Mouse (Mus musculus) left cerebral cortex, adult 8-10 months (tissue): ENCODE measurements at regions not wholly inside any gene's neighbourhood (a gene's known extent, or its start where the extent isn't known, plus 50 kb on each side); places are given as distances from the start of the nearest gene placed in this dataset.

Experiments
- DNase-seq, 2 experiments: peaks; one replicate each; pipeline ENCODE4 v3.0.0; 2022; ENCODE audit warnings: low spot score in 2 of 2

DNA sequence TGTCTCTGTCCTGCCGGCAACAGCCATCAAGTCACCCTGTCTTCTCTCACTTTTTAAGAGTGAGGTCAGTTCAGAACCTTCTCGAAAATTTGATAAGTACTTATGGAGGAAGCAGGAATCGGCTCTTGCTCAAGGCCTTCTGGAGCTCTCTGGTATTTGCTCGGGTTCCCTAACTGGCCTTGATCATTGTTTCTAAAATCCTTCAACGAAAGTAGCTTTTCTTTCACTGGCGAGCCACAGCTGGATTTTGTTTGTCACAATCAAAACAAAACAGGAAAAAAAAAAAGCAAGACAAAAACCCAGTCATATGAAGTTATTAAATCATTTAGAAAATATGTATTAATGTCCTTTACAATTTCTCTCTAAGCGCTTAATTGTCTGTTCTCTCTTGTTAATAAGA lies 156.6 kb upstream of the Tex13c2 start:
- DNase-seq, result no peak

DNA sequence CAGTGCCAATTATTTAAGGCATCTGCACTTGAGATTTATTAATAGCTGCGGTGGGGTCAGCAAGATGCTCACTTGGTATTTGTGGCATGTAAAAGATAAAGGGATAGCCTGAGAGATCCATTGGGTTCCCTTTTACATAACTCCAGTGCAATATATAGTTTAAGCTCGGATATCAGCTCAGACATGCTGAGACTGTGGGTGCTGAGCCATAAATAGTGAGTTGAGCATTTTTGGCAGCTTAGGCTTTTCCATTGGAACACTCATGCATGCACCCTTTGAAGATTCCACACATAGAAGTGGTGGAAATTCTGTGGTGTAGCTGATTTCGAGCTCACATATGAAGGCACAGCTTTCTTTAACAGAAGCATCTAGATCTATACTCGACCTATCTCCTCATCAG lies 155.9 kb upstream of the Tex13c2 start:
- peak in 1 of 2 experiments; percentile 42 for DNase-seq

DNA sequence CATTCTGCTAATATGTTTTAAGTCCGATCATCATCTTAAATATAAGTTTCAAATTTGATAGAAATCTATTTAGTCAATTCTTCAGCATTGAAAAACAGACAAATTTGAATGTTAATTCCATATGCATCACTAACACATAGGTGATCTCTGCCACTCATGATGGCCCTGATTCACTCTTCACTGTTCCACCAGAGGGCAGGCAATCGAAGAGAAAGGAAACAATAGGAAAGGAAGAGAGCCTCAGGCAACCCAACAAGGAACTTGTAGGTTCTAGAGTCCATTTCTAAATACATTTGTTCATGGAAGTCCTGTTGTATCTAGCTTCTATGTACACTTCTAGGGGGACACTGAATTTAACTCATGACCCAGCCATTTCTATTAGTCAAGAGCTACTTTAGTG lies 154.7 kb upstream of the Tex13c2 start:
- no peak for DNase-seq

DNA sequence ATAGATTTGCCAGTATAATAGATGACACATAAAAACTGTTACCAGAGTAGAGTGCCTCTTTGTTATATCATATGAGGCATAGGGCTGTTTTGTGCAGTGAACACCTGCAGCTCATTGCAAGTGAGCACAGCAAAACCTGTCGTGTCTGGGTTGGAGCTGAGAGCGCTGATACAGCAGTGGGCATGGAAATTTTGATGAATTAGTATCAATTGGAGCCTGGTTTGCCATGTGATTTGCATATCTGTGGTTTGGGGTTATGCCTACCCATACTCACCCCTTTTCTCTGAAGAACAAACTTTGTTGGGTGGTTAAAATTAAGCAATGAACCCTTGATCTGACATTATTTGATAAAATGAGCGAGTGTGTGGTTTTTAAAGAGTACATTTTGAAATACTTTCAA lies 152.7 kb upstream of the Tex13c2 start:
- DNase-seq, result no peak

DNA sequence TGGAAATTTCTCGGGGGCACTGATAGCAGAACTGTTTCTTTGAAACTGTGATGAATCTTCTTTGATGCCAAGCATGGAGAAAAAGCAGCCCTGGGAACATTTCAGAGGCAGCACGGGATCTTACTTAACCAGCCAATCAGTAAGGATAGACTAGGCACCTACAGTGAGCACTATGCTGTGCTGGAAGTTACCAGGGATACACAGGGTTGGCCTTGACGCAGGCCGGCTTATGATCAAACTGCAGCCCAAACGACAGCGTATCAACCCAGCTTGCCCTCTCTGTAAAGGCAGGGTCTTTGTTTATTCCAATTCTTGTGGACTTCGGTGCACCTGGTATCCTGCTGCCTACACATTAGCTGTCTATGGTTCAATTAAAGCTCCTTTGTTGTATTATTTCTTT lies 147.1 kb upstream of the Tex13c2 start:
- DNase-seq, result no peak

DNA sequence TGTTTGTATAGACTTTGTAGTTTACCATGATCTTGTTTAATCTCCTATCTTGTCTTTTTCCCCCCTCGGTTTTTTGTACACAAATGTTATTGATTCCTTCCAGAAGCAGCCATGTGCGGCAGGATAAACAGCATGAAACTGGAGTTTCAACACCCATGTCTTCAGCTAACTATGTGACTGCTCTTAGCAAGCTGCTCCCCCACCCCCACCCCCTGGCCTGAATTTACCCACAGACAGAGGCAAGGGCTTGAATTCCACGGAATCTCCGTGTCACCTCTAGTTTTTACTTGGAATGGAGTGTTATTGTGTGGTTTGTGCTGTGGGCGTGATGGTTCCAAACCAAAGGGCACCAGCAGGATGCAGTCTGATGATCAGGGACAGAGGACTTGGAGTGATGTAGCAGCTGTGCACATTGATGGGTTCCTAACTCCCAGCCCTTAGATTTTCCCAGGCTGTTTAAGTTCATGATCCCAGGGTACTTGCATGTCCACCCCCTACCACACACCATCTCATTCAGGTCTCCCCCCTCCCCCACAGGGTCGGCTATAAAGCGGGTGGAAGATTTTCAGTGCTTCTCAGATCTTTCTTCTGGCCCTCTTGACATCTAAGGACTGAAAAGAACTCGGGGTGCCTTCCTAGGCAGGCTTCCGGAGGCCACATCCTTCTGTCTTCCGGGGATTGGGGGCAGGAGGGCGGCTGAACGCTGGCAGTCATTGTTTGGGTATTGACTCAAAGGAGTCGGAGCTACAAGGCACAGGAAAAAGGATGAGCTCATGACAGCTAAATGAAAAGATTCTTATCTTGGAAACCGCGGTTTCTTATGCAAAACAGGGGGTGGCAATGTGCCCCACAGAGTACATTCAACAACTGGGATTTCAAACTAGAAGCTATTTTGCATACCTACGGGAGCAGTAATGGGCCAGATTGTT lies 146.3 kb upstream of the Tex13c2 start:
- DNase-seq, result no peak

DNA sequence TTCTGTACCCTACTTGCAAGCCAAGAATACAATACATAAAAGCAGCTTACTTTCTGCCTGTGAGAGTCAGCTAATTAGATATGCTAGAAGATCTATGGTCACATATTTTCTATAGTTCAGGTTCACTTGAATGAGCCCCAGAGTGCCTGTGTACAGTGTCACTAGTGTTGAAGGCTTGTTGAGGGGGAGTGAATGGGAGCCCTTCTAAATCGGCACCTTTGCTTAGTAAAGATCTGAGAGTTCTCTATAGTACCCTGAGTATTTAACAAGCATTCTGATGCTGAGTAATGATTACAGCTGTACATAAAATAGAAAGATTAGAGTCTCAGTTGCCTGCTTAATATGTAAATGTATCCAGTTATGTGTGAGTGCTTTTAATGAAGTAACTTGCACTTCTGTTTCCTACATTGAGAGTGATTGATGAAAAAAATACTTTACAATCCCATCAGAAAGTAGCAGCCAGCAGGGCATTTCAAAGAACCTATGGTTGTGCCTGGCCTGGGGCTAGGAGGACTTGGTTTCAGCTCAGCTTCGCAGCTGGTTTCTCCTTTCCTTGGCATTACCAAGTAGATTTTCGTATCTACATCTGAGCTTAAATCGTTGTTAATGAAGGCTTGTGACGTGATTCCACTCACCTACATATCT lies 136.8 kb upstream of the Tex13c2 start:
- DNase-seq, result no peak

DNA sequence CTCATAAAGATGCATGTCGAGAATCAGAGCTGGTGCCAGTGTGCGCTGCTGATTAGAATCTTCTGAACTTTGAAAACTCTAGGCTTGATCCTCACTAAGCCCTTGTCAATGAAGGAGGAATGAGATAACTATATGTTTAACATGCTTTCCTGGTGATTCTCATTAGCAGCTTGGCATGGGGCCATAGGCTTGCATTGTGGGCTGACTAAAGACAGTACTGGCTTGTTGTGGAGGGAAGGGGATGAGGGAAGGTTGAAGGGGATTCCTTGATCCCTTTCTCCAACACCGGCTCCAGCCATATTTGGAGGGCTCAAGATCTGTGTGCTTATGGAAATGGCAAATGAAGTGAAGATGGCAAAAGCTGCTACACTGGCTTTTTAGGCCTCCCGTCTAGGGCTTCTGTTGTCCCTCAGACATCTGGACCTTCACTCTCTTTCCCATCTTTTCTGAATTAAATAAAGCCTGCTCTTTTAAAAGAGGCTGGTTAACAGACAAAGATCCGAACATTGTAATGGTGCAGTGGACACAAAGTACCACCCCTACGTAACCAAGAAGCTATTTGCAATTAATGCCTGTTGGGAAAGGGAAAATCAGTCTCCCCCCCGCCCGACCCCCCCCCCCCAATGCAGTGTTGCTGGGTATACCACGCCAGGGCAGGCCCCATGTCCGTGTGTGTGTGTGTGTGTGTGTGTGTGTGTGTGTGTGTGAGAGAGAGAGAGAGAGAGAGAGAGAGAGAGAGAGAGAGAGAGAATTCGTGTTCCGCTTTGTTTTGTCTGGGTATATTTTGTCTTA lies 129.9 kb upstream of the Tex13c2 start:
- DNase-seq, result no peak

DNA sequence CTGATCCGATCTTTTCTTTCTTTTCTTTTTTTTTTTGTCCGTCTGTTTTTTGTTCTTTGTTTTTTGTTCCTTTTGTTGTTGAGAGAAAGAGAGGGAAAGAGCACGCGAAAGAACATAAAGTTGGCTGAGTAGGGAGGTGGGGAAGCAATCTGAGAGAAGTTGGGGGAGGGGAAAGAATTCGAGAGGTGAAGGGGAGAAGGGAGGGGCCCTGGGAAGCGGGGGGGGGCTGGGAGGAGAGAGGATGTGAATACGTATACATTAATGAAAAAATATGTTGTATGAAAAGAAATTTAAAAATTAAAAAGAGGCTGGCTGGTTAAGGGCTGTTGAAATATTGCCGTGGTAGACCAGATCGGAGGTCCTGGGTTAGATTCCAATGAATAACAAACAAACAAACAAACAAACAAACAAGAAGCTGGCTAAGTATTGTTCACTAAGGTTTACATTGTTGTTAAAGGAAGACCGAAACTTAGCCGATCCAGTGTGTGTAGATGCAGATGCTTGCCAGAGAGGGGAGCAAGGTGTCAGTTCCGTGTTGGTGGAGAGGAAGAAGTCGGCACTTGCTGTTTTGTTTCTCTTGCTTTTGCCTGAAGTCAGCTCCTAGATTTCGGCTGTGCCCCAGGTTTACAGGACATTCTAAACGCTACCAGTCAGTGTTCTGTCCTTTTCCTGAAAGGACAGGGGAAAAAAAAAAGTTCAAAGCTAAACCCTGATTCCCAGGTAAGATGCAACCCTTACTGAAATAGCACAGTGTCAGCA lies 129.1 kb upstream of the Tex13c2 start:
- DNase-seq, result no peak

DNA sequence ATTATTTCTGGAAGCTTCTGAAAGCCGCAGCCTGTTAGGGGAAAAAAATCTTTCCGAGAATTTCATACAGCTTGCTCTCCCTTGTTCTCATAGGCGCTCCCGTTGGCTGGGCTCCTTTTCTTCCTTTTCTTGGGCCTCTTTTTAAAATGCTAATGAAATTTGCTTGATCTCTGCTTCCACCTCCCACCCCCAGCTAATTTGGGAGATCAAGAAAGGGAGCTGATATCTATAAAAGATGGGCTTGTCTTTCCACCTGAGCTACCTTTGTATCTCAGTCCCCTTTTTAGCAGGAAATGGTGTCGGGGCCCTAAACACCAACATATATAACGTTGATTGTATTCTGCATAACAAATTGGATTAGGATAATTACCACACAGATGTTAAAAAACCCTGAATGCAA lies 128.5 kb upstream of the Tex13c2 start:
- no peak for DNase-seq

DNA sequence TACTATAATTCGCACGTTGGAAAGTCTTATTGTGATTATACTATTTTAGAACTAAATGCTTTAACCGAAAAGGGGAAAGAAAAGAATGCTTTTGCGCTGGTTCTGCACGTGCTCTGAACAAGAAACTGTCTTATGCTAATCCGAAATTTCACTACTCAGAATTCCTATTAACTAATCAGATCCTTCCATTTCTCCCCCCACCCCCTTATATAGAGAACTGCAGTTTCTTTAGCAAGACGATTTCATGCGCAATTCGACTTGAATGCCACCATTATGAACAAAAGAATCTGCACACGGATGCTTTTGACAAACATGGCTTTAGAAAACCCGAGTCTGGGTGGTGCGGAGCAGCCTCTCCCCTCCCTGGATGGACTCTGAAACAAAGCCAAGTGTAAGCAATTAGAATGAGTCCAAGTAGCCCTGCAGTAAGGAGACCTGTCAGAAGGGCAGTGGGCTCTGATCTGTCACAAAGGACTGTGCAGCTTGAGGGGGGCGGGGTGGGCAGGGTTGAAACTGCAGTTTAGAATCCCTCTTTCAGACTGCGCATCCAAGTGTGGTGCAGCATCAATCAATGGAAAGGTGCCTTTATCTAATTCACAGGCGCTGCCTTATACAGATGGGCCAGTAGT lies 128.0 kb upstream of the Tex13c2 start:
- no peak for DNase-seq

DNA sequence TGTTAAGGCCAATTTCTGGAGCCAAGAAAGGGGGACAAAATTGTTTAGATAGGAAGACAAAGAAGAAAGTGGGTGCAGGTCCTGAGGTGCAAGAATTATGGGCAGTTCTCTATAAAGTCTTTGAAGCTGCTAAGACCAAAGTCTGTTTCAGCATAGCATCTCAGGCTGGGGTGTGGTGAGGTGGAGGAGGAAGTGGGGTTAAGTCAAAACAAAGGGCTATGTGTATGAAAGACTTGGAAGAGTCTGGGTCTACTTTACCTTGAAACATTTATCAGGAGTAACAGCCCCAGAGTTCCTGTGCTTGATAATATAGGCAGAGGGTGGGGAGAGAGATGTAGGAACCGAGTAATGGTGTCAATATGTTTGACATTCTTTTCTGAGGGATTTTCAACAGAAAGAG lies 125.4 kb upstream of the Tex13c2 start:
- no peak for DNase-seq

DNA sequence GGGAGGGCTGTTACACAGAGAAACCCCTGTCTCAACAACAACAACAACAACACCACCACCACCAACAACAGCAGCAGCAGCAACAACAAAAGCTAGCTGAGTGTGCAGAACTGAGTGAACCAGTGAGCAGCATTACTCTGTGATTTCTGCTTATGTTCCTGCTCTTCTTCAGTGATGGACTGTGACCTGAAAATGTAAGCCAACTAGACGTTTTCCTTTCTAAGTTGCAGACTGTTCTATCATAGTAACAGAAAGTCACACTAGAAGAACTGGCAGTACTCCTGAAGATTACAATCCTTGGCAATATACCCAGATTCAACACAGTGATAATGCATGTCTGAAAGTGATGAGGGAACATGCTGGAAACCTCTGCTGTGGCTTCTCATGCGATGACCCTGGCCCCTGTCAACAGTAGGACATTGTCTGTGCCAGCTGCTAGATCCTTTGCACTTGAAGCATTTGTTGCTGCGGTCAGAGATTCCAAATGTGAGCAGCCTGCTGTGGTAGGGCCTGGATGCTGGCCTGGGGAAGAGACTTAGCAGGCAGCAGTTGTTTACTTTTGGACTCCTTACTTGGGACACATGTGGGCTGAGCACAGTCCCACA lies 115.6 kb upstream of the Tex13c2 start:
- peak in 1 of 2 experiments; percentile 6 for DNase-seq

DNA sequence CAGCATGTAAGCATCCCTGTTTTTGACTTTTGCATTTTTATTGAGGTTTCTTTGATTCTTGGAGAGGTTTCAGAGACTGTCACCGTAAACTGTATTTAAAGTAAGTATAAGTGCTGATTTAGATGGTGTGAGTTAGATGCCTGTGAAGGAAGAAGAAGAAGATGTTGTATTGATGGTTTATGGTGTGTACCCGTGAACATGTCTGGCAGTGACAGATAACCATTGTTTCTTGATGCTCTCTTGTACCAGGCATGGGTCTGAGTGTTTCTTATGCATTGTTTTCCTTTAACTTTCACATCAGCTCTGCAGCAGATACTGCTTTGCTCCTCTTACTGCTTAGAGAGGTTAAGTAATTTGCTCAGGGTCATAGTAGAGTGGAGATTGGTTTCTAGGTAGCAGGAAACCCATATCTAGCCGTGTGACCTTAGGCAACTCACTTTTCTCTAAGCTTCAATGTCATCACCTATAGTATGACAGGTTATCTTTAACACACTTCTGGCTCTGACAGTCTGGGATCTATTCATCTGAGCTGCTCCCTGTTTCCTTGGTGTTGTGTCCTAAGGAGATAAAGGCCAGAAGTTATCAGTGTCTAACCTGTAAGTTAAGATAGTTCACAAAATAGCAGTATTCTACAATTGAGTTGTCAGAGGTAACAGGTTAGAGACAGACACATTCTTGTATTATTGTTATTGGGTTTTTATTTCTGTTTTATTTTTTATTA lies 95.5 kb upstream of the Tex13c2 start:
- DNase-seq, result no peak

DNA sequence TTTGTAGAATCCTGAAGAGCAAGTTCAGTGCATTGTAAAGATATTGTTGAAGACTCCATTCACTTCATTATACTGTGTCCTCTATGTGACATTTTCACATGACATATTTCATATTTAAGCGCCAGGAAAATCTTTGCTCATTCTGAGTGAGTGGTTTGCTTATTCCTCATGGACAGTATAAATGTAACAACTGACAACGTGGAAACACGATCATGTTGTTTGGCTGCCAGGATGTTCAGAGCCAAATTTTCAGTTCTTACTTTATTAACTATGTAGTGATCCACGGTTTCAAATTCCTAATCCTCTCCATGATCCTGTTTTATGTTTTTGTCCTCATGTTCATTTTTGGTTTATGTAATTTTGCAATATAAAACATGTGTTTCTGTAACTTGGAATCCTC lies 93.0 kb upstream of the Tex13c2 start:
- no peak for DNase-seq

DNA sequence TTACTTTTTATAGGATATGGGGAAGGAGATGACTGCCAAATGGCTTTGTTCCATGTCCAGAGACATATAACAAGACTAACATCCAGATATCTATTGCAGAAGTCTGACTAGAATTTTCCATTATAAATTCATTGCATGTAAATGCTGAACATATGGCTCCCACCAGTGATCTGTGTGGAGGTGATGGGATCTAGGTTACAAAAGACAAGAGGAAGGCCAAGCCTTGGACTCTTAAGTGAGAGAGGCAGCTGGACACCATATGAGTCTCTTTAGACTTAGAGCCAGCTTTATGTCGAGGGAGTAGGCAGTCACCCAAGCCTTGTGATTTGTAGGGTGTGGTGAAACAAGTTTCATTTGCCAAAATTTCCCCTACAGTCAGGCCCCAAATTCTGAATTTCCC lies 90.7 kb upstream of the Tex13c2 start:
- no peak for DNase-seq

DNA sequence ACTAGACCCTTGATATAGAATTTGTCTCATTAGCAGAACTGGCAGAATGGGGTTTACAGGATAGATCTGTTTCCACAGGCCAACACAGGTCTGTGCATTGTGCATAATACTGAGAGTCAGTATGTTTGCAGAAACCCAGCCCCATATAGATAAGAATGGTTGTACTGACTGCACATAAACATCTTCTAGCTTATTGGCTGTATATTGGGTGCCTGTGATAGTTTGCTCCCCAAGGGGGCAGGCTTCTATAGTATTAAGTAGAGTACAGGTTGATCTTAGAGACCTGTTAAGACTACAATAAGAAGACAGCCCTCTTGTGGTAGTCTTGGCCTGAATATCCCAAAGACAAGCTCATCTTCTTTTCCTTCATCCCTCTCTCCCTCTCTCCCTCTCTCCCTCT lies 90.1 kb upstream of the Tex13c2 start:
- no peak for DNase-seq

DNA sequence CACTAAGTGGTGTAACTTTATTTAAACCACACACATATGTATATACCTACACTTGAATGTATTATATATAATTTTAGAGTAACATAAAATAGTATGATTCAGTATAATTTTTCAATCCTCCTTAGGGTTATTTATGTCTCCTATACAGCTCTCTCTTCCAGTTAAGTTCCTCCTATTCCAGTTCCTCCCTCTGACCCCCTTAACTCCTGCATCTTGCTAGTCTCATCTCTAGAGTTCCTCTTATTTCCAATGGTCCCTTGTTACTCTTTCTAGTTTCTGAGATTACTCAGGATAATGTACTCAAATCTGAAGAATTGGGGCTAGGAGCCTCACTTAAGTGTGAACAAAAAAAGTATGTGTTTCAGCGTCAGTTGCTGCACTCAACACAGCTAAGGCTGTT lies 88.4 kb upstream of the Tex13c2 start:
- DNase-seq, result no peak

DNA sequence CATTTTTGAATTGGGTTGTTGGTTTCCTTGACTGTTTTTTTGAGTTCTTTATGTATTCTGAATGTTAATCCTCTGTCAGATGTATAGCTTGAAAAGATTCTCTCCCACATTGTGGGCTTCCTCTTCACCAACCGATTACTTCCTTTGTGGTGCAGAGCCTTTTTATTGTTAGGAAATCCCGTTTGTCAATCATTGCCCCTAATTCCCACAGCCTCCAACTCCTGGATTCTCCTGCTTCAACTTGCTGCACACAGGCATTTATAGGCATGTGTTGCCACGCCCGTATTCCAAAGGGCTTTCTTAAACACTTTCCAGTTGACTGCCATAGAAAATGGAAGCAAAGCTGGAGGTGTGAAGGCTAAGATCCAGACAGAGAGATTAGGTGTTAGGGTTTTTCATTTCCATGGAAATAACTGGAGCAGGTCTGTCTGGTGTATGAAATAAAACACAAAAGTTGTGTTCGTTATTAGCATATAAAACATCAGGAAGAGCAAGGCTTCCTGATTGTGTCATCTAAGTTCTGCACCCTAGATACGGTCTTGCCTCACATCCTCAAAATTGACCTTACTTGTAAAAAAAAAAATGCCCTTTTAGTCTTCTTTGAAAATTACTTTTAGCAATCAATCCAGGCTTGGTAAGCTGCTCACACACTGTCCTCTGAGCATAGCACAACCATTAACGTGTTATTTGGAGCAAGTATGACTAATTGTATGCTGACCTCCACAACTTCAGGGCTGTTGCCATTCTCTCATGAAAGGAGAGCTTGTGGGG lies 87.7 kb upstream of the Tex13c2 start:
- DNase-seq, result no peak
